Mouse (Mus musculus): ENCODE measurements at regions not wholly inside any gene's neighbourhood (a gene's known extent, or its start where the extent isn't known, plus 50 kb on each side); places are given as distances from the start of the nearest gene placed in this dataset.

DNA sequence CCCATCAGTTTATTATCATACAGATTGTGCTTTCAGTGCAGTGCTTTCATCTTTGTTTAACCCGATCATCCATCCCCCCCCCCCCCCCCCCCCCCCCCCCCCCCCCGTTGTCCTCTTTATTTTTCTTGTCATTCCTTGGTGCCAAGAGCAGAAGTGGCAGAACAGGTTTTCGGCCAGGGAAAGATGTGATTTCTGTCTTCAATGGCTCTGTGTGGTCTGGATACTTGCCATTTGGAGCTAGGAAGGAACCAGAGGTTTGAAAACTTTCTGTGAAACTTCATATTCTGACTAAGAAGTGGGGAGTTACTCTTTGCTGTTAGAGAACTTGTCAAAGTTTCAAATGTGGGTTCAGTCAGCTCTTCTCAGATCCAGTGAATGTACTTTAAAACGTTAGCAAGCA, 231.1 kb upstream of the Tet2 start:
- TF ChIP-seq CTCF (IDR thresholded peaks at IDR 0.05; ENCODE audit: insufficient read depth, low read depth, low read length) (no peak), POLR2A (IDR thresholded peaks at IDR 0.05; ENCODE audit: insufficient read depth, low read depth, low read length) (no peak)

Data from olfactory bulb, adult 2 months (tissue).